Mouse (Mus musculus) liver, embryonic 14.5 days (tissue): ENCODE results near the gene Usp45.

Experiments
- CTCF ChIP-seq: IDR thresholded peaks from 2 replicates; pipeline ENCODE4 v1.5.1; 2016; ENCODE audit warnings: antibody characterized with exemption, low read depth, control low read depth
- EP300 ChIP-seq: IDR thresholded peaks from 2 replicates; pipeline ENCODE4 v1.6.1; 2016; ENCODE audit warnings: antibody characterized with exemption, low read depth

DNA sequence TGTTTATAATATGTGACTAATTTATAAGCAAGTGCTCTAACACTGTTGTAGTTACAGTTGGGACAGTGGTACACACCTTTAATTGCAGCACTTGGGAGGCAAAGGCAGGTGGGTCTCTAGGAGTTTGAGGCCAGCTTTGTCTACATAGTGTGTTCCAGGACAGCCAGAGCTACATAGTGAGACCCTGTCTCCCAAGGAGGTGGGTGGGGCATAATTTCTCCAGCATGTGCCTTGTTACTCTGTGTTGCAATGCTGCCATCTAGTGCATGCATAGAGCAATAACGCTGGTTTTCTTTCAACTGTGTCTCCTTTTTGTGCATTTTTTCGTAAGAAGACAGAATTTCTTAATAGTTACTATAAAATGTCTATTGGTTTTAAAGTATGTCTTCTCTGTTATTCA is 47.1 kb downstream of the Usp45 start:
- TF ChIP-seq CTCF = peak; percentile 89
- no peak for TF ChIP-seq EP300
